Mouse (Mus musculus) liver, adult 2 months (tissue): ENCODE data around the gene Plce1. TPM values are rescaled to one million over a fixed set of nuclear protein-coding genes. Genes with fewer than 3 reads are reported as not detected.

Source experiments
- DNase-seq: peaks from one replicate; pipeline ENCODE4 v3.0.0-alpha.2; 2011; ENCODE audit warnings: low read depth, low spot score; ENCODE audit errors: extremely low read depth
- H3K27ac ChIP-seq: fragments of 200-500 bp; replicated peaks from 2 replicates; pipeline ENCODE4 v1.5.1; 2012; ENCODE audit warnings: low read depth, mild to moderate bottlenecking, control low read depth, inconsistent platforms, low read length; ENCODE audit not compliant: insufficient read depth
- H3K27me3 ChIP-seq: fragments of 200-500 bp; 2 replicates; pipeline ENCODE4 v1.6.1; 2012; ENCODE audit warnings: mild to moderate bottlenecking, moderate library complexity, low read length, inconsistent platforms; ENCODE audit not compliant: control insufficient read depth, insufficient read depth
- H3K36me3 ChIP-seq: fragments of 200-500 bp; 2 replicates; pipeline ENCODE4 v1.6.1; 2012; ENCODE audit warnings: low read length, inconsistent platforms; ENCODE audit not compliant: control insufficient read depth, insufficient read depth
- H3K4me1 ChIP-seq: fragments of 200-500 bp; 2 replicates; pipeline ENCODE4 v1.6.1; 2011; ENCODE audit warnings: low read length; ENCODE audit not compliant: control insufficient read depth, insufficient read depth
- H3K4me3 ChIP-seq: fragments of 200-500 bp; 2 replicates; pipeline ENCODE4 v1.5.1; 2011; ENCODE audit warnings: low read depth, mild to moderate bottlenecking, control low read depth, low read length, moderate library complexity; ENCODE audit not compliant: insufficient read depth
- H3K79me2 ChIP-seq: fragments of 200-500 bp; 2 replicates; pipeline ENCODE4 v1.6.1; 2012; ENCODE audit warnings: inconsistent platforms, mild to moderate bottlenecking, low read length, moderate library complexity; ENCODE audit not compliant: control insufficient read depth, insufficient read depth
- H3K9ac ChIP-seq: fragments of 200-500 bp; 2 replicates; pipeline ENCODE4 v1.6.1; 2012; ENCODE audit warnings: low read depth, mild to moderate bottlenecking, control low read depth, inconsistent platforms, low read length
- CTCF ChIP-seq: fragments of 200-500 bp; IDR thresholded peaks from 2 replicates; pipeline ENCODE4 v1.5.1; 2011; ENCODE audit warnings: low read depth, low read length, control low read depth
- POLR2A ChIP-seq: fragments of 200-500 bp; IDR thresholded peaks from 2 replicates; pipeline ENCODE4 v1.6.1; 2011; ENCODE audit warnings: low read length, control low read depth; ENCODE audit not compliant: insufficient read depth; ENCODE audit errors: extremely low read depth
- WGBS: fragments of 180-500 bp; shearing (Covaris S2); methylation state at CpG from one replicate; pipeline ENCODE4 v1.1.7; 2018; 5-methylcytosine and 5-hydroxymethylcytosine counted together
- polyA plus RNA-seq: library from polyadenylated mRNA; depleted of rRNA; stranded (reverse); fragments of >200 nt; gene quantifications from 2 replicates; pipeline ENCODE4 v1.2.3, GENCODE M21; 2012
- total RNA-seq: library from RNA; depleted of rRNA; stranded (reverse); fragments of >200 nt; gene quantifications from 2 replicates; pipeline ENCODE4 v1.2.3, GENCODE M21; 2014

The Plce1 gene
- total and polyA plus RNA-seq, 2 experiments: 1.9 to 8.6 TPM

- TF ChIP-seq CTCF (no peak), POLR2A (no peak)
- DNase-seq: no peak
- H3K79me2 ChIP-seq: no peaks in the 10 kb centered on the region
- no peaks in the 10 kb centered on the region for H3K4me1 ChIP-seq
- no peaks in the 10 kb centered on the region for H3K36me3 ChIP-seq
- no peak overlapping the region for H3K9ac ChIP-seq
- no peaks in the 10 kb centered on the region for H3K27me3 ChIP-seq
- no peak overlapping the region for H3K27ac ChIP-seq
- 43% methylated on average over 1 of the region's 1 CpGs for whole genome bisulfite sequencing
- no peak overlapping the region for H3K4me3 ChIP-seq
Measured at GRCm38 (mm10) chr19:38665398-38665797, 184.5 kb downstream of the Plce1 start.

GRCm38 (mm10) chr19:38672015-38672600 is 191.2 kb downstream of the Plce1 start:
- no peak overlapping the region for H3K9ac ChIP-seq
- H3K36me3 ChIP-seq: no peaks in the 10 kb centered on the region
- no peak overlapping the region for H3K4me3 ChIP-seq
- no peaks in the 10 kb centered on the region for H3K4me1 ChIP-seq
- no peaks in the 10 kb centered on the region for H3K79me2 ChIP-seq
- H3K27ac ChIP-seq: no peak overlapping the region
- TF ChIP-seq CTCF (no peak), POLR2A (no peak)
- no peak for DNase-seq
- WGBS: 94% methylated on average over 7 of the region's 7 CpGs
- H3K27me3 ChIP-seq: no peaks in the 10 kb centered on the region

GRCm38 (mm10) chr19:38673936-38674335 is 193.0 kb downstream of the Plce1 start:
- no peak for TF ChIP-seq CTCF
- TF ChIP-seq POLR2A: no peak
- no peak overlapping the region for H3K27ac ChIP-seq
- WGBS: 88% methylated on average over 2 of the region's 2 CpGs
- H3K4me1 ChIP-seq: no peaks in the 10 kb centered on the region
- H3K79me2 ChIP-seq: no peaks in the 10 kb centered on the region
- no peak overlapping the region for H3K4me3 ChIP-seq
- H3K36me3 ChIP-seq: no peaks in the 10 kb centered on the region
- no peaks in the 10 kb centered on the region for H3K27me3 ChIP-seq
- no peak overlapping the region for H3K9ac ChIP-seq
- no peak for DNase-seq

GRCm38 (mm10) chr19:38678655-38679054 is 197.7 kb downstream of the Plce1 start:
- no peak overlapping the region for H3K4me3 ChIP-seq
- 87% methylated on average over 5 of the region's 5 CpGs for WGBS
- no peak for TF ChIP-seq CTCF
- no peak for TF ChIP-seq POLR2A
- H3K79me2 ChIP-seq: no peaks in the 10 kb centered on the region
- H3K27me3 ChIP-seq: no peaks in the 10 kb centered on the region
- DNase-seq: no peak
- peaks cover 2% of the 10 kb centered on the region for H3K4me1 ChIP-seq
- H3K27ac ChIP-seq: no peak overlapping the region
- no peaks in the 10 kb centered on the region for H3K36me3 ChIP-seq
- no peak overlapping the region for H3K9ac ChIP-seq

DNA sequence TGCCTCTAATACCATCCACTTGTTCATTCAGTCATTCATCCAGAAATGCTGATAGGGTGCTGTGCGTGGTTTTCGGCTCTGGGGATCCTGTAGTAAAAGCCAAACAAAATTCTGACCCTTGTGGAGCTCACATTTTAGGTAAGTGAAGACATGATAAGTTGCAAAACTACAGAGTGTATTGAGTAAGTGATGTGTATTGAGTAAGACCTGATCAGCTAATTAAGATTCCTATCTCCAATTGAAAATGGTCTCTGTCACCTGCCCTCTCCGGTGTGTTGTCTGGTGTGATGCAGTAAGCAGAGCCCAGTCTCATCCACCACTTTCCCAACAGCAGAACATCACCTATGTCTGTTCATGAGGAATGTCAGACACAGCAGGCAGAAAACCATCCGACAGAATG is 198.6 kb downstream of the Plce1 start:
- Histone ChIP-seq H3K4me1 (peaks cover 2% of the 10 kb centered on the region), H3K36me3 (no peaks in the 10 kb centered on the region), H3K79me2 (no peaks in the 10 kb centered on the region), H3K27me3 (no peaks in the 10 kb centered on the region), H3K9ac (no peak overlapping the region), H3K4me3 (no peak overlapping the region), H3K27ac (no peak overlapping the region)
- WGBS: 68% methylated on average over 4 of the region's 4 CpGs
- peak; percentile 53 for DNase-seq
- TF ChIP-seq POLR2A: no peak
- no peak for TF ChIP-seq CTCF

DNA sequence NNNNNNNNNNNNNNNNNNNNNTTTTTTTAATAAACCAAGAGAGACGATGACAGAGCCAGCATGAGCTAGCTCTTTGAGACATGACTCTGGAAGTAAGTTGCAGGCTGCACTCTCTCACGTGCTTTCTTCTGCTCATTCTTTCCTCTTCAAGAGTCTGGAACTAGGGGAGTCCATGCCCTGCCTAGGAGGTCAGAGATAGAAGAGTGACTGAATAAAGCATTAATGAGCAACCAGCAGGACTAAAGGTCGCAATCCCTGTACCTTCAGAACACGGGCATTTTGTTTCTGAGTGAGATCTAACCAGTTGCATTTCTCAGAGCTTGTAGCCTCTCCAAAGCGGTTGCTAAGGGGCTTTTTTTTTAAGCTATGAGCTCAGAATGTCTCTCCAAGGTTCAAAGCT is 206.4 kb downstream of the Plce1 start:
- TF ChIP-seq CTCF: no peak
- TF ChIP-seq POLR2A: no peak
- no peaks in the 10 kb centered on the region for H3K36me3 ChIP-seq
- H3K27ac ChIP-seq: peak overlapping the region; percentile 71
- H3K9ac ChIP-seq: no peak overlapping the region
- H3K4me1 ChIP-seq: peaks cover 16% of the 10 kb centered on the region
- no peak overlapping the region for H3K4me3 ChIP-seq
- DNase-seq: peak; percentile 91
- no peaks in the 10 kb centered on the region for H3K79me2 ChIP-seq
- WGBS: 22% methylated on average over 5 of the region's 5 CpGs
- H3K27me3 ChIP-seq: no peaks in the 10 kb centered on the region
